In the genomic region with DNA sequence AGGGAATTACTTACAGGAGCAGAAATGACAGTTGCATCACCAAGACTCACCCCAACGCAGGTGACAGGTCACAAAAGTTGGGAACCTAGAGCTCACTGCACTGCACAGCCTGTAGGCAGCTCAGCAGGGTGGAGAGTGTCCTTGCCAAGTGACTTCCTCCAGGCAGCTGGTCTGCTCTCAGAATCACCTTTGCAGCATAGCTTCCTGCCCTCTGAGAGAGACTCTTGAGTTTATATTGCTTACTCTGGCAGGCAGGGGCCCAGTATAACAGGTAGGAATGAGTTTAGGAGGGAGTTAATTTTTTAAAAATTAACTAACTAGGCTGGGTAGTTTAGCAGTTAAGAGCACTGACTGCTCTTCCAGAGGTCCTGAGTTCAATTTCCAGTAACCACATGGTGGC, we compare ENCODE assay signal across 17 mouse cellular contexts.
"Had no signal": no experiment of that assay in that cellular context is flagged by ENCODE, and none has a peak within 500 bp of the region (broad histone marks: within the 10 kb centered on the region; RNA-seq: fewer than 3 reads in every experiment).

No protein-coding gene starts in this region.

- H3K4me3 ChIP-seq: hindbrain, embryonic 15.5 days; layer of hippocampus, adult 2 months; limb, embryonic 12.5 days; liver, embryonic 13.5 days; lung, embryonic 15.5 days; megakaryocyte, embryonic 14.5 days; stomach, embryonic 15.5 days had no signal

- H3K4me2 ChIP-seq: hindbrain, embryonic 15.5 days; limb, embryonic 12.5 days; liver, embryonic 13.5 days; lung, embryonic 15.5 days; midbrain, embryonic 11.5 days; stomach, embryonic 15.5 days had no signal

- H3K9me3 ChIP-seq: hindbrain, embryonic 15.5 days; limb, embryonic 12.5 days; liver, embryonic 13.5 days; lung, embryonic 15.5 days; megakaryocyte, embryonic 14.5 days; stomach, embryonic 15.5 days had no signal

- H3K27ac ChIP-seq: hindbrain, embryonic 15.5 days; kidney, postnatal 0 days; layer of hippocampus, adult 2 months; limb, embryonic 12.5 days; liver, embryonic 13.5 days; lung, embryonic 15.5 days; macrophage; stomach, embryonic 15.5 days had no signal

- H3K4me1 ChIP-seq: hindbrain, embryonic 15.5 days; limb, embryonic 12.5 days; liver, embryonic 13.5 days; lung, embryonic 15.5 days; stomach, embryonic 15.5 days had no signal

- DNase-seq: liver; liver, embryonic 13.5 days; liver, postnatal 0 days; lung, postnatal 14 days; right cerebral cortex, postnatal 14 days; thymus, adult 2 months; thymus, postnatal 36 days had no signal

- ATAC-seq: liver, postnatal 0 days; midbrain, embryonic 16.5 days had no signal

- H3K27me3 ChIP-seq: hindbrain, embryonic 15.5 days; limb, embryonic 12.5 days; liver, embryonic 13.5 days; lung, embryonic 15.5 days; megakaryocyte, embryonic 14.5 days; stomach, embryonic 15.5 days had no signal

- H3K9ac ChIP-seq: hindbrain, embryonic 15.5 days; limb, embryonic 12.5 days; liver, embryonic 13.5 days; liver, postnatal 0 days; lung, embryonic 15.5 days; stomach, embryonic 15.5 days had no signal
